Mouse (Mus musculus): Measurements from ENCODE around the gene Hadh. TPM values are rescaled to one million over a fixed set of nuclear protein-coding genes. Genes with fewer than 3 reads are reported as not detected.

Hadh gene
- total RNA-seq, 1 experiment = 64.1 TPM

DNA sequence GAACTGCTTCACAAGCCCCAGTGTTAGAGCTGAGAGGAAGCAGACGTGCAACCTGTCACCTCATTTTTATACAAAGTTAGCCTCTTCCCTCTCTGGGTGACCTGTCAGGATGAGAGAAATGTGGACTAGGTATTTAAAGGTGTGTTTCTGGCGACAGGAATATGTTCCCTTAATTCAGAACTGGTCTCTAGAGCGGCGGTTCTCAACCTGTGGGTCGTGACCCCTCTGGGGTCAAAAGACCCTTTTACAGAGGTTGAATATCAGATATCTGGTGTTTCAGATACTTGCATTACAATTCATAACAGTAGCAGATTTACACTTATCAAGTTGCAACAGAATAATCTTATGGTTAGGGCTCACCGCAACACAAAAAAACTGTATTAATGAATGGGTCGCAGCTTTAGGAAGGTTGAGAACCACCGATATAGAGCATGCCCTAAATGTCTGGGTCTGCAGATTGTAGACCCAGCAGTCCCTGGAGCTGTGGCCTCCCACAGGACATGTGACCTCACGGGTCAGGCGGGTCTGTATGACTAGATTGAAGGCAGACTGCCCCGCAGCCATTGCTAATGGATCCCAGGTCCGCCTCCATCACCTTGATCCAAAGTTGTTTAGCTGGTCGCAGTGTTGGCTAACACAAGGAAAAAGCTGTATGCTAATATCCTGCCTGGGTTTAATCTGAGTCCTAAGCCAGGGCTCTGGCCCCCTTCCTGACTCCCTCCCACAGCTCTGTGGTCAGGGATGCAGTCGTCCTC, 53.1 kb downstream of the Hadh start:
- Histone ChIP-seq H3K4me1 (ENCODE audit: control insufficient read depth in 2 of 2, insufficient read depth in 2 of 2, low read length in 2 of 2, poor library complexity in 1 of 2) (peaks cover 0 to 12% of the 10 kb centered on the region in 2 experiments; a peak in 2 of 4 replicates), H3K36me3 (ENCODE audit: control insufficient read depth, insufficient read depth, low read length, poor library complexity, severe bottlenecking) (peaks cover 3% of the 10 kb centered on the region; the same call in 1 of the 2 replicates), H3K27ac (ENCODE audit: insufficient read depth, low read depth, low read length, poor library complexity, severe bottlenecking) (no peak overlapping the region), H3K4me3 (ENCODE audit: insufficient read depth in 1 of 2, low read depth in 1 of 2, low read length in 2 of 2, poor library complexity in 1 of 2, severe bottlenecking in 1 of 2) (peak overlapping the region in 1 of 2 experiments; percentile 26; a peak in 1 of 4 replicates), H3K9me3 (ENCODE audit: control insufficient read depth, insufficient read depth, low read depth, low read length) (no peaks in the 10 kb centered on the region), H3K9ac (ENCODE audit: insufficient read depth, low read depth, low read length, poor library complexity, severe bottlenecking) (no peak overlapping the region)
- no peak for DNase-seq (ENCODE audit: low read depth, low spot score)
- TF ChIP-seq ZC3H11A (IDR thresholded peaks at IDR 0.05; ENCODE audit: borderline replicate concordance, low read depth, low read length) (no peak), HCFC1 (IDR thresholded peaks at IDR 0.05; ENCODE audit: borderline replicate concordance, insufficient read depth, low read length) (no peak), ZNF384 (IDR thresholded peaks at IDR 0.05; ENCODE audit: low read depth, low read length) (no peak), MAFK (IDR thresholded peaks at IDR 0.05; ENCODE audit: insufficient read depth, low read depth, low read length) (no peak), CHD2 (IDR thresholded peaks at IDR 0.05; ENCODE audit: low read depth, low read length) (peak; percentile 93)
- in situ Hi-C loops (cut with MboI; ENCODE audit: low sequenced_read_pairs in 2 of 2, unreplicated experiment in 2 of 2) = no loop called here

DNA sequence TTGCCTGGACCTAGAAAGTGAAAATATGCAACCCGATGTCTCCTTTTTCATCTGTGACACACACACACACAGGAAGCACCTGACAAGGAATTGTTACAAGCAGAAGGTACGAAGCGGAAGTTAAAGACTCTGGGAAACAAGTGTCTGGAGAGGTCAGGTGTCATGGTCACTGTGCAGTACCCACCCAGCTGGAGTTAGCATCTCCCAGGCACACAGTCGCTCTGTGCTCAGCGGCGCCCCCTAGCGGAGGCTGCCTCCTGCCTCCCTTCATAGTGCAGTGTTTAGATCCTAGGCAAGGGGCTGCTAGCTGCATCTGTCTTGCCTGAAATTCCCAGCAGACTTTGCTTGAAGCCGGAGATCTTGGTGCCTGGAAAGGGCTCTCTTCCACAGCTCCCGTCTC, 57.1 kb downstream of the Hadh start:
- H3K27ac ChIP-seq (ENCODE audit: insufficient read depth, low read depth, low read length, poor library complexity, severe bottlenecking) = no peak overlapping the region
- no peak overlapping the region for H3K9ac ChIP-seq (ENCODE audit: insufficient read depth, low read depth, low read length, poor library complexity, severe bottlenecking)
- peaks cover 3% of the 10 kb centered on the region; the same call in 1 of the 2 replicates for H3K36me3 ChIP-seq (ENCODE audit: control insufficient read depth, insufficient read depth, low read length, poor library complexity, severe bottlenecking)
- in situ Hi-C loops (cut with MboI; ENCODE audit: low sequenced_read_pairs in 2 of 2, unreplicated experiment in 2 of 2) = no loop called here
- peak; percentile 56 for DNase-seq (ENCODE audit: low read depth, low spot score)
- H3K4me1 ChIP-seq (ENCODE audit: control insufficient read depth in 2 of 2, insufficient read depth in 2 of 2, low read length in 2 of 2, poor library complexity in 1 of 2) = peaks cover 0 to 12% of the 10 kb centered on the region in 2 experiments; a peak in 2 of 4 replicates
- H3K9me3 ChIP-seq (ENCODE audit: control insufficient read depth, insufficient read depth, low read depth, low read length) = no peaks in the 10 kb centered on the region
- TF ChIP-seq HCFC1 (IDR thresholded peaks at IDR 0.05; ENCODE audit: borderline replicate concordance, insufficient read depth, low read length) = no peak
- no peak for TF ChIP-seq ZNF384 (IDR thresholded peaks at IDR 0.05; ENCODE audit: low read depth, low read length)
- no peak for TF ChIP-seq CHD2 (IDR thresholded peaks at IDR 0.05; ENCODE audit: low read depth, low read length)
- no peak for TF ChIP-seq ZC3H11A (IDR thresholded peaks at IDR 0.05; ENCODE audit: borderline replicate concordance, low read depth, low read length)
- TF ChIP-seq MAFK (IDR thresholded peaks at IDR 0.05; ENCODE audit: insufficient read depth, low read depth, low read length) = no peak
- no peak overlapping the region for H3K4me3 ChIP-seq (ENCODE audit: insufficient read depth in 1 of 2, low read depth in 1 of 2, low read length in 2 of 2, poor library complexity in 1 of 2, severe bottlenecking in 1 of 2)

DNA sequence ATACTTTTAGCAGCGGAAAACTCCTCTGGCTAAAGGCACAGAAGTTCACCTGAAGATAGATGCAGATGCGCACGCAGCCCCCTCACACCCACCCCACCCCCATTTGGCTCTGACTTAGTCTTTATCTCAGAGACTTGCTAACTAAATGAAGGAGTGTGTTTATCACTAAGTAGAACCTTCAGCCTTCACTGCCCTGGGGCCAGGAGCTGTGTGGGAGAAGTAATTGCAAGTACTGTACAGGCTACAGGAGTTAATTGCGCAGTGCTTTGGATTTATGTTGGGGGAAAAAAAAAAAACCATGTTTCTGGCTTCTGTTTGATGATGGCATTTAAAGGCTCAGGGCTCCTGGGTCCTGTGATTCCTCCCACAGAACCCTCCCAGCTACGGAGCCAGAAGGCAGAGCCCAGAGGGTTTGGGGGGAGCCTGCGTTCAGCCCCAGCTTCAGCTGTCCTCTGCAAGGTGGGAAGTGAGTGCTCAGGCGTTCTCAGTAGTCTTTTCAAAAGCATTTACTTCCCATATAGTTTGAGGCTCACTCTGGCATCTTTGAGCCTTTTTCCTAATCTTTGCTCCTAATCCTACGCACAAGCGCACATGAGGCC, 57.7 kb downstream of the Hadh start:
- in situ Hi-C loops (cut with MboI; ENCODE audit: low sequenced_read_pairs in 2 of 2, unreplicated experiment in 2 of 2) = no loop called here
- H3K36me3 ChIP-seq (ENCODE audit: control insufficient read depth, insufficient read depth, low read length, poor library complexity, severe bottlenecking) = peaks cover 3% of the 10 kb centered on the region; the same call in 1 of the 2 replicates
- no peak overlapping the region for H3K9ac ChIP-seq (ENCODE audit: insufficient read depth, low read depth, low read length, poor library complexity, severe bottlenecking)
- no peak for DNase-seq (ENCODE audit: low read depth, low spot score)
- H3K27ac ChIP-seq (ENCODE audit: insufficient read depth, low read depth, low read length, poor library complexity, severe bottlenecking) = no peak overlapping the region
- no peak overlapping the region for H3K4me3 ChIP-seq (ENCODE audit: insufficient read depth in 1 of 2, low read depth in 1 of 2, low read length in 2 of 2, poor library complexity in 1 of 2, severe bottlenecking in 1 of 2)
- H3K9me3 ChIP-seq (ENCODE audit: control insufficient read depth, insufficient read depth, low read depth, low read length) = no peaks in the 10 kb centered on the region
- peaks cover 0 to 6% of the 10 kb centered on the region in 2 experiments; a peak in 2 of 4 replicates for H3K4me1 ChIP-seq (ENCODE audit: control insufficient read depth in 2 of 2, insufficient read depth in 2 of 2, low read length in 2 of 2, poor library complexity in 1 of 2)
- no peak for TF ChIP-seq MAFK (IDR thresholded peaks at IDR 0.05; ENCODE audit: insufficient read depth, low read depth, low read length)
- no peak for TF ChIP-seq HCFC1 (IDR thresholded peaks at IDR 0.05; ENCODE audit: borderline replicate concordance, insufficient read depth, low read length)
- TF ChIP-seq ZNF384 (IDR thresholded peaks at IDR 0.05; ENCODE audit: low read depth, low read length) = no peak
- TF ChIP-seq ZC3H11A (IDR thresholded peaks at IDR 0.05; ENCODE audit: borderline replicate concordance, low read depth, low read length) = no peak
- no peak for TF ChIP-seq CHD2 (IDR thresholded peaks at IDR 0.05; ENCODE audit: low read depth, low read length)

- no peaks in the 10 kb centered on the region; the same call in 1 of the 2 replicates for H3K36me3 ChIP-seq (ENCODE audit: control insufficient read depth, insufficient read depth, low read length, poor library complexity, severe bottlenecking)
- DNase-seq (ENCODE audit: low read depth, low spot score) = peak; percentile 70
- H3K9ac ChIP-seq (ENCODE audit: insufficient read depth, low read depth, low read length, poor library complexity, severe bottlenecking) = no peak overlapping the region
- H3K9me3 ChIP-seq (ENCODE audit: control insufficient read depth, insufficient read depth, low read depth, low read length) = no peaks in the 10 kb centered on the region
- H3K27ac ChIP-seq (ENCODE audit: insufficient read depth, low read depth, low read length, poor library complexity, severe bottlenecking) = no peak overlapping the region
- TF ChIP-seq ZNF384 (IDR thresholded peaks at IDR 0.05; ENCODE audit: low read depth, low read length) (no peak), ZC3H11A (IDR thresholded peaks at IDR 0.05; ENCODE audit: borderline replicate concordance, low read depth, low read length) (peak; percentile 49)
- H3K4me1 ChIP-seq (ENCODE audit: control insufficient read depth in 2 of 2, insufficient read depth in 2 of 2, low read length in 2 of 2, poor library complexity in 1 of 2) = no peaks in the 10 kb centered on the region
- no peak overlapping the region for H3K4me3 ChIP-seq (ENCODE audit: insufficient read depth in 1 of 2, low read depth in 1 of 2, low read length in 2 of 2, poor library complexity in 1 of 2, severe bottlenecking in 1 of 2)
- in situ Hi-C loops (cut with MboI; ENCODE audit: low sequenced_read_pairs in 2 of 2, unreplicated experiment in 2 of 2) = no loop called here
Observed at GRCm38 (mm10) chr3:131212200-131212599, 59.7 kb downstream of the Hadh start.
